Mouse (Mus musculus) kidney, postnatal 0 days (tissue): Measurements from ENCODE around the gene Fat3. TPM values are rescaled to one million over a fixed set of nuclear protein-coding genes. Genes with fewer than 3 reads are reported as not detected.
A peak's percentile ranks its signal among the peaks of the same experiment; 100 is the strongest.

Experiments used
- ATAC-seq: fragments of 200-750 bp; cut with Nextera tagmentation; replicated peaks from 2 replicates; pipeline ENCODE4 v1.8.0; 2017; ENCODE audit warnings: low read depth, moderate number of reproducible peaks, moderate TSS enrichment, moderate library complexity; ENCODE audit not compliant: low FRiP score
- DNase-seq: peaks from one replicate; pipeline ENCODE4 v3.0.0-alpha.2; 2016; ENCODE audit warnings: low spot score
- H3K27ac ChIP-seq: fragments of 300-500 bp; sonication (generic); 2 replicates; pipeline ENCODE4 v1.5.1; 2014; ENCODE audit warnings: mild to moderate bottlenecking
- H3K27me3 ChIP-seq: fragments of 300-500 bp; sonication (generic); 2 replicates; pipeline ENCODE4 v1.6.1; 2014; ENCODE audit warnings: low read length, mixed read lengths; ENCODE audit not compliant: insufficient read depth
- H3K36me3 ChIP-seq: fragments of 300-500 bp; sonication (generic); 2 replicates; pipeline ENCODE4 v1.6.1; 2014; ENCODE audit warnings: low read length, mixed read lengths; ENCODE audit not compliant: insufficient read depth
- H3K4me1 ChIP-seq: fragments of 300-500 bp; sonication (generic); replicated peaks from 2 replicates; pipeline ENCODE4 v1.6.1; 2014; ENCODE audit warnings: antibody characterized with exemption, low read length, mixed read lengths; ENCODE audit not compliant: insufficient read depth
- H3K4me2 ChIP-seq: fragments of 300-500 bp; sonication (generic); 2 replicates; pipeline ENCODE4 v1.6.1; 2014; ENCODE audit warnings: mild to moderate bottlenecking, low read length, moderate library complexity, mixed read lengths
- H3K4me3 ChIP-seq: fragments of 300-500 bp; sonication (generic); replicated peaks from 2 replicates; pipeline ENCODE4 v1.5.1; 2014; ENCODE audit warnings: low read depth, low read length
- H3K9ac ChIP-seq: fragments of 300-500 bp; sonication (generic); 2 replicates; pipeline ENCODE4 v1.6.1; 2014; ENCODE audit warnings: low read depth, low read length
- H3K9me3 ChIP-seq: fragments of 300-500 bp; sonication (generic); replicated peaks from 2 replicates; pipeline ENCODE4 v1.6.1; 2016; ENCODE audit warnings: low read length, inconsistent platforms, mixed read lengths
- CTCF ChIP-seq: IDR thresholded peaks from 2 replicates; pipeline ENCODE4 v1.5.1; 2016; ENCODE audit warnings: antibody characterized with exemption, low read depth, mild to moderate bottlenecking, moderate library complexity
- WGBS: fragments of 180-500 bp; shearing (Covaris S2); extraction: QIAGEN DNeasy Blood & Tissue Kit; methylation state at CpG from one replicate; pipeline ENCODE4 v1.1.7; 2014; 5-methylcytosine and 5-hydroxymethylcytosine counted together
- polyA plus RNA-seq: library from polyadenylated mRNA; unstranded; fragments of >200 nt; fragmentation: Nextera tagmentation; extraction: Ambion mirVana; gene quantifications from 2 replicates; pipeline ENCODE4 v1.2.1, GENCODE M21; 2015

Gene Fat3
- polyA plus RNA-seq, 1 experiment from 2014 or later: 1.5 TPM

DNA sequence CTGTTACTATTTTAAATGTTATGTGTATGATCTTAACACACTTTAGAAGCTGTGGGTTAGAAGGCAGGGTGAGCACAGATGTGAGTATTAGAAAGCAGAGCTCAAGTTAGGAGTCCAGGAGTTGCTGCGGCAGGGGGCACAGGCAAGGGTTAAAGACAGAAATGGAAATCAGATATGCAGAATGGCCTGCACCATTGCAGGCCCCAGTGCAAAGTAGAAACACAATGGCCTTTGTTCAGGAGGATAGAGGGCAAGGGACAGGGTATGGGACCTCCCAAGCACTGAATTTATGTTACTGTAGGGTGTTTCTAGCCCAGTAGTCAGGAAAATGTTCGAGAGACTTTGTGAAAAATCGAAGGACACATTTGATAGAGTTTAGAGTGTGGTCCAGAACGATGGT lies 269.5 kb downstream of the Fat3 start:
- H3K9me3 ChIP-seq: no peaks in the 10 kb centered on the region
- ATAC-seq (no peak), DNase-seq (no peak)
- no peak overlapping the region for H3K4me2 ChIP-seq
- TF ChIP-seq CTCF: no peak
- H3K27me3 ChIP-seq: no peaks in the 10 kb centered on the region
- WGBS: 45% methylated on average over 4 of the region's 4 CpGs
- no peak overlapping the region for H3K27ac ChIP-seq
- H3K4me3 ChIP-seq: no peak overlapping the region
- no peaks in the 10 kb centered on the region for H3K4me1 ChIP-seq
- H3K9ac ChIP-seq: no peak overlapping the region
- no peaks in the 10 kb centered on the region for H3K36me3 ChIP-seq

DNA sequence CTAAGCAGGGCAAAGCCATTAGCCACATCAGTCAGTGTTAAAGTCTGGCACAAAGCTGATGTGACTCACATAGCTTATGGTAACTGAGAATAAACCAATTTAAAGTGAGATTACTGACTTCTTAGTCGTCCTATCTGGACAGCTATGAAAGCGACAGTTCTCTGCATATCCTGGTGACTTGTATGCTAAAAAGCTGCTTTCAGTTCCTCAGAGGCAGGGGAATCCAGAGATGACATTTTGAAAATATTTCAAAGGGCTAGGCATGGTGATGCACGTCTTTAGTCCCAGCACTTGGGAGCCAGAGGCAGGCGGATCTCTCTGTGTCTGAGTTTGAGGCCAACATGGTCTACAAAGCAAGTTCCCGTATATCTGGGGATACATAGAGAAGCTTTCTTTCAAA lies 272.2 kb downstream of the Fat3 start:
- H3K9ac ChIP-seq: no peak overlapping the region
- 76% methylated on average over 5 of the region's 5 CpGs for WGBS
- no peak for TF ChIP-seq CTCF
- H3K4me2 ChIP-seq: no peak overlapping the region
- DNase-seq: no peak
- H3K9me3 ChIP-seq: no peaks in the 10 kb centered on the region
- no peak overlapping the region for H3K4me3 ChIP-seq
- no peak overlapping the region for H3K27ac ChIP-seq
- no peaks in the 10 kb centered on the region for H3K27me3 ChIP-seq
- ATAC-seq: no peak
- H3K4me1 ChIP-seq: no peaks in the 10 kb centered on the region
- no peaks in the 10 kb centered on the region for H3K36me3 ChIP-seq

DNA sequence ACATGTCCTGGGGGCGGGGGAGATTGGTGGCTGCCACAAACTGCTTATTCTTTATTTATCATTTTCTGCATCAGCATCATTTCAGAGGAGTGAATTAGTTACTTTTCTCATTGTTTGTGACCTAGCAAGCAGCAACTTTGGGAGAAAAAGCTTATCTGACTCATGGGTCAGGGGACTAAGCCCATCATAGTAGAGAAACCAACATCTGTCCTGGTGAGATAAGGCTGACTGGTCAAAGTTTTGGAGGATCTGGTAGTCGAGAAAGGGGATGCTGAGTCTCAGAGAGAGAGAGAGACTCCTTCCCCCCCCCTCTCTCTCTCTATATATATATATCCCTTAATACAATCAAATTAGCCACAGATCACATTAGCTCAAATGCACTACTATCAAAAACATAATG lies 273.7 kb downstream of the Fat3 start:
- Histone ChIP-seq H3K4me3 (no peak overlapping the region), H3K4me1 (no peaks in the 10 kb centered on the region), H3K4me2 (no peak overlapping the region), H3K27me3 (no peaks in the 10 kb centered on the region), H3K9me3 (no peaks in the 10 kb centered on the region), H3K9ac (no peak overlapping the region), H3K36me3 (no peaks in the 10 kb centered on the region), H3K27ac (no peak overlapping the region)
- 63% methylated on average over 2 of the region's 2 CpGs for WGBS
- ATAC-seq (no peak), DNase-seq (no peak)
- no peak for TF ChIP-seq CTCF

DNA sequence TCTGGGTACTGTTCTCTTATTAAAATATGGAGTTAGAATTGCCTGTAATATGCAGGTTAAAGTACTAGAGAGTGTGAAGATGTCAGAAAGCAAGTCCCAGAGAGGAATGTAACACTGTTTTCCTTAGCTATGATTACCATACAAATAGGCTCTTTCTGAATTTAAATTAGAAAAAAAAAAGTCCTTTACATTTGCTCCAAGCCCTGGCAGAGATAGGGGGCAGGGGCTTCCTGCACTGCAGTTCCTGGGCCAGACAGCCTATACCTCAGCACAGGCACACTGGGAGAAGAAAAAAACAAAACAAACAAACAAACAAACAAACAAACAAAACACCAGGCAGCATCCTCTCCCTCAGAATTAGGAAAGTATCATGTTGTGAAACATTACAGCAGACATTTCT lies 274.5 kb downstream of the Fat3 start:
- Histone ChIP-seq H3K4me2 (no peak overlapping the region), H3K9ac (no peak overlapping the region), H3K4me1 (no peaks in the 10 kb centered on the region), H3K4me3 (no peak overlapping the region), H3K27ac (no peak overlapping the region), H3K9me3 (no peaks in the 10 kb centered on the region), H3K27me3 (no peaks in the 10 kb centered on the region), H3K36me3 (no peaks in the 10 kb centered on the region)
- DNase-seq (no peak), ATAC-seq (no peak)
- TF ChIP-seq CTCF: no peak

DNA sequence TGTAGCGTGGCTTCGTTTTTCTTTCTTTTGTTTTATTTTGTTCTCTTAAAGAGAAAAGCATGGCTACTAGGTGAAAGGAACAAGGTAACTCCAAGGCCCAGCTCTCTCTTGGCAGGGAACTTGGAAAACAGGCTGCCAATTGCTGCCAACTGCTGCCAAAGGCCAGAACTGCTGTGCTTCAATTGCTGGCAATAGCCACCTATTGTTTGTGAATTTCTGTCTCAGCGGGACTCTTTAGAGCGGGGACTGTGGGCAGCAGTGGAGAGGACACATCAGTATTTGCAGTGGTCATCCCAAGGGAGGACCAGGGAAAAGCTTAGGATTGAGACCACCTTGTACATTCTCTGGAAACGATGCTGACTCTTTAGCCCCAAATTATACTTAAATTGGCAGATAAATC lies 279.2 kb downstream of the Fat3 start:
- no peak for DNase-seq
- no peak overlapping the region for H3K4me3 ChIP-seq
- H3K4me1 ChIP-seq: no peaks in the 10 kb centered on the region
- whole genome bisulfite sequencing: 73% methylated on average over 5 of the region's 5 CpGs
- H3K27ac ChIP-seq: no peak overlapping the region
- no peaks in the 10 kb centered on the region for H3K27me3 ChIP-seq
- H3K4me2 ChIP-seq: no peak overlapping the region
- no peaks in the 10 kb centered on the region for H3K36me3 ChIP-seq
- no peak overlapping the region for H3K9ac ChIP-seq
- no peaks in the 10 kb centered on the region for H3K9me3 ChIP-seq
- no peak for TF ChIP-seq CTCF
- ATAC-seq: no peak

DNA sequence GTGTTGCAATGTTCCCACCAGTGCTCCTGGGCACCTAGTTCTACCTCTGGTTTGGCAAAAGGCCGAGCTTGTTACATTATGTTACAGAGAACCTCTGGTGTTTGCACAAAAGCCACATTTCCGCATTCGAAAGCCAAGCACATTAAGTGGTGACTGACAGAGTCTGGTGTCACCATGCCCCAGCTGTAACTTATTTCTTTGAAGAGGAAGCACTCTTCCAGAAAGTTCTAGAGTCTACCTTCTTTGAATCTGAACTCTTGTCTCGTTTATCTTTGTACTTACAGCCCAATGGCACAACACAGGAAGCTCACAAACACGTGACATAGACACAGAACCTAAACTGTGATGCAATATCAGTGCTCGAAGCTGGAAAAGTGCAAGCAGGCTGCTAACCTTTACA lies 284.9 kb downstream of the Fat3 start:
- H3K27ac ChIP-seq: 0 out of 2 replicates have a peak overlapping the region, but pooled peaks have one; percentile 47
- 59% methylated on average over 6 of the region's 6 CpGs for WGBS
- DNase-seq: no peak

More for the DNA sequence above, 284.9 kb downstream of the Fat3 start:
- ATAC-seq: no peak
- no peak overlapping the region for H3K4me2 ChIP-seq
- no peaks in the 10 kb centered on the region for H3K36me3 ChIP-seq
- H3K27me3 ChIP-seq: no peaks in the 10 kb centered on the region
- peaks cover 9% of the 10 kb centered on the region for H3K4me1 ChIP-seq
- H3K9me3 ChIP-seq: no peaks in the 10 kb centered on the region
- H3K4me3 ChIP-seq: no peak overlapping the region
- no peak for TF ChIP-seq CTCF
- no peak overlapping the region for H3K9ac ChIP-seq
